Mouse (Mus musculus) liver, postnatal 0 days (tissue): ENCODE measurements around the gene Fermt3. TPM values are rescaled to one million over a fixed set of nuclear protein-coding genes. Genes with fewer than 3 reads are reported as not detected.

Experiments used
- ATAC-seq: fragments of 200-750 bp; cut with Nextera tagmentation; 2 replicates; pipeline ENCODE4 v1.8.0; 2017; ENCODE audit warnings: mild to moderate bottlenecking, moderate library complexity
- DNase-seq: peaks from one replicate; pipeline ENCODE4 v3.0.0-alpha.2; 2016
- H3K27ac ChIP-seq: fragments of 300-500 bp; sonication (generic); 2 replicates; pipeline ENCODE4 v1.5.1; 2014; ENCODE audit warnings: antibody characterized with exemption, moderate library complexity, mild to moderate bottlenecking, low read depth
- H3K27me3 ChIP-seq: fragments of 300-500 bp; sonication (generic); 2 replicates; pipeline ENCODE4 v1.6.1; 2014; ENCODE audit warnings: low read length, control low read depth, mixed read lengths; ENCODE audit not compliant: insufficient read depth
- H3K36me3 ChIP-seq: fragments of 300-500 bp; sonication (generic); replicated peaks from 2 replicates; pipeline ENCODE4 v1.6.1; 2014; ENCODE audit warnings: mild to moderate bottlenecking, control low read depth, low read length, moderate library complexity, mixed read lengths; ENCODE audit not compliant: insufficient read depth
- H3K4me1 ChIP-seq: fragments of 300-500 bp; sonication (generic); 2 replicates; pipeline ENCODE4 v1.6.1; 2014; ENCODE audit warnings: antibody characterized with exemption, mild to moderate bottlenecking, control low read depth; ENCODE audit not compliant: insufficient read depth
- H3K4me2 ChIP-seq: fragments of 300-500 bp; sonication (generic); 2 replicates; pipeline ENCODE4 v1.6.1; 2014; ENCODE audit warnings: low read depth, mild to moderate bottlenecking, low read length, moderate library complexity, mixed read lengths
- H3K4me3 ChIP-seq: fragments of 300-500 bp; sonication (generic); 2 replicates; pipeline ENCODE4 v1.5.1; 2014; ENCODE audit warnings: low read depth, low read length
- H3K9ac ChIP-seq: fragments of 300-500 bp; sonication (generic); replicated peaks from 2 replicates; pipeline ENCODE4 v1.6.1; 2014; ENCODE audit warnings: mild to moderate bottlenecking, moderate library complexity
- H3K9me3 ChIP-seq: fragments of 300-500 bp; sonication (generic); 2 replicates; pipeline ENCODE4 v1.6.1; 2016; ENCODE audit warnings: mild to moderate bottlenecking, control low read depth, low read length, mixed read lengths
- CTCF ChIP-seq: sonication (generic); IDR thresholded peaks from 2 replicates; pipeline ENCODE4 v1.5.1; 2016; ENCODE audit warnings: antibody characterized with exemption, low read depth
- EP300 ChIP-seq: IDR thresholded peaks from 2 replicates; pipeline ENCODE4 v1.6.1; 2016; ENCODE audit warnings: antibody characterized with exemption, low read depth, mild to moderate bottlenecking
- WGBS: fragments of 180-500 bp; shearing (Covaris S2); extraction: QIAGEN DNeasy Blood & Tissue Kit; methylation state at CpG from one replicate; pipeline ENCODE4 v1.1.7; 2014; ENCODE audit not compliant: insufficient replicate concordance; 5-methylcytosine and 5-hydroxymethylcytosine counted together
- polyA plus RNA-seq: library from polyadenylated mRNA; unstranded; fragments of >200 nt; fragmentation: Nextera tagmentation; extraction: Ambion mirVana; gene quantifications from 2 replicates; pipeline ENCODE4 v1.2.1, GENCODE M21; 2015

The Fermt3 gene
- polyA plus RNA-seq, 1 experiment from 2014 or later, result 70.2 TPM

DNA sequence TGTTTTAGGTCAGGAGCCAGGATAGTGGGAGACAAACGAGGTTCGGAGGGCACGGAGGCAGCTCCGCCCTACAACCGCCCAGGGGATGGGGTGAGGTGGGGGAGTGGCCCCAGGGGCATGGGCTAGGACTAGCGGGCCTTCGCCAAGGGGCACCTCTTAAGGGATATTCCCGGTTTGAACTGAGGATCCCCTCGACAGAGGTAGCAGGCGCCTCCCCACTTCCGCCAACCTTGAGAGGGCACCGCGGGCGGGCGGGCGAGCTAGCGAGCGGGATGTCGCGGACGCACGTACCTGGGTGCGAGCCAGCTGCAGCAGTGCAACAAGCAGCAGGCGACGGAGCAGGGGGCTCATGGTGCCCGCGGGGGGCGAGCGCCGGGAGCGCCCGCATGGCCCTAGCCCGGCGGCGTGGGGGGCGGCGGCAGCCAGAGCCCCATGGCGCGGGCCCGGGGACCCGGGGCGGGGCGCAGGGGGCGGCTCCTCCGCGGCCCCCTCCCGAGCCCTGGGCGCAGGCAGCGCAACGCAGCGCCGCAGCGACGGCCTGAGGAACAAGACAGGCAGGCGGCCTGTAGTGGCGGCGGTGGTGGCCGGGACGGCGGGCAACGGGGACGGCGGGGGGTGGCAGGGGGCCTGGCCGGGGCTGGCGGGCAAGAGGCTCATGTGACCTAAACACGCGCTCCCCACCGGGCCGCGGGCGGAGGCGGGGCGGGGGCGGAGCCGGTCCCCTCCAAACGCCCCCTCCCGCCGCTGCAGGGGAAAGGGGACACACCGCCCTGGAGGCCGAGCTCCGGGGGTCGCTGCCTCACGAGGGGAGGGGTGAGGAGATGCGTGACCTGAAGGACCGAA lies 32.0 kb downstream of the Fermt3 start, which contains the start of gene Vegfb:
Gene Vegfb (minus strand): TSS at position 591 of the 843 bp plus-strand sequence.
- Histone ChIP-seq H3K4me3 (peak within 1 kb of the TSS; percentile 77), H3K4me1 (peaks cover 28% of the 10 kb centered on the region), H3K9ac (peak within 1 kb of the TSS; percentile 75), H3K9me3 (no peaks in the 10 kb centered on the region), H3K36me3 (peaks cover 18% of the 10 kb centered on the region; the same call in 1 of the 2 replicates), H3K4me2 (peak within 1 kb of the TSS; percentile 98), H3K27ac (peak within 1 kb of the TSS; percentile 76), H3K27me3 (no peaks in the 10 kb centered on the region)
- 1% methylated on average over 50 of the region's 85 CpGs for WGBS
- no peak for TF ChIP-seq EP300
- TF ChIP-seq CTCF, result no peak
- peak; percentile 43 for ATAC-seq
- DNase-seq, result peak; percentile 71

DNA sequence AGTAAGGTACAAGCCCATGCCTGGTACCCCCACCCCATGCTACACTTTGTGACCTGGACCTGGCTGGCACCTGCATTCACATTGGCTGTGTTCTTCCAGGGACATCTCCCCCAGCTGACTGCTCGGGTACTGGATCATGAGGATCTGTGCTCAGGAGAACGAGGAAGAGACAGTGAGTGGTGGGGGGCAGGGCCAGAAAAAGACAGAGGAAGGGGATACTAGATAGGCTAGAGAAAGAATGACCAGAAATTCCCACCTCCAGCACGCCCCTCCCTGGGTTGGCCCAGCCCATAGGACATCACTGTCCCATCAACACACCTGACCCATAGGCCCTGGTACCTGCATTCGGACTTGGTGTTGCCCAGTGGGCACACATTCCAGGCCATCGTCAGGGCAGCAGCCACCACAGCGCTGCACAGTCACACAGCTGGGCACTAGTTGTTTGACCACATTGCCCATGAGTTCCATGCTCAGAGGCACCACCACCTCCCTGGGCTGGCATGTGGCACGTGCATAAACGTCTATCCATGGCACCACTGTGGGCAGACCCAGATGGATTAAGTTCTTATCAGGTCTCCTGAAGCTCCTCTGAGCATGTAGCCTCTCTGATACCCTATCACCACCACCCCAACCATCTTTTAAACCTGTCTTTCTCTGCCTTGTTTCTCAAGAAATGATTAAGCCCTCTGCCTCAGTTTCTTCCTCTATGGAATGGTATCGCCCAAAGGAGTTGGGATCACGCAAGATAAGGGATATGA lies 33.1 kb downstream of the Fermt3 start:
- Histone ChIP-seq H3K4me2 (peak overlapping the region; percentile 98), H3K4me1 (peaks cover 26% of the 10 kb centered on the region), H3K9ac (peak overlapping the region; percentile 75; the same call in 1 of the 2 replicates), H3K36me3 (peaks cover 18% of the 10 kb centered on the region; the same call in 1 of the 2 replicates), H3K27ac (peak overlapping the region; percentile 76; the same call in 1 of the 2 replicates), H3K9me3 (no peaks in the 10 kb centered on the region), H3K27me3 (no peaks in the 10 kb centered on the region), H3K4me3 (peak overlapping the region; percentile 77)
- ATAC-seq (peak; percentile 16; the same call in 1 of the 2 replicates), DNase-seq (no peak)
- WGBS, result 61% methylated on average over 10 of the region's 10 CpGs
- TF ChIP-seq EP300 (peak; percentile 70), CTCF (no peak)

DNA sequence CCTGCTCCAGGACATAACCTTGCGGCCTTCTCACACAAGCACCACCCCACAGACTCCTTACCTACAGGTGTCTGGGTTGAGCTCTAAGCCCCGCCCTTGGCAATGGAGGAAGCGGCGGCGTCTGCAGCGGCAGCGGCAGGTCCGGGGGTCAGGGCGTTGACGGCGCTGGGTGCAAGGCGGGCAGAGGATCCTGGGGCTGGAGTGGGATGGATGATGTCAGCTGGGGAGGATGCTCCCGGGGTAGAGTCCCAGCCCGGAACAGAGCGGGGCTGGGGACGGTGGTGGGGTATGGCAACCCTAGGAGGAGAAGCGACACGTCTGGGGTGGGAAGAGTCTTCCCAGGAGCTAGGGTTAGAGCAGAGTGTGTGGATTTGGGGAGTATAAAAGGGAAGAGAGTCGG lies 34.0 kb downstream of the Fermt3 start:
- Histone ChIP-seq H3K9me3 (no peaks in the 10 kb centered on the region), H3K9ac (no peak overlapping the region), H3K4me1 (peaks cover 30% of the 10 kb centered on the region), H3K4me2 (no peak overlapping the region), H3K27me3 (no peaks in the 10 kb centered on the region), H3K27ac (no peak overlapping the region), H3K4me3 (no peak overlapping the region), H3K36me3 (peaks cover 18% of the 10 kb centered on the region; the same call in 1 of the 2 replicates)
- TF ChIP-seq CTCF (no peak), EP300 (no peak)
- DNase-seq, result no peak
- no peak for ATAC-seq
- WGBS, result 89% methylated on average over 19 of the region's 19 CpGs

DNA sequence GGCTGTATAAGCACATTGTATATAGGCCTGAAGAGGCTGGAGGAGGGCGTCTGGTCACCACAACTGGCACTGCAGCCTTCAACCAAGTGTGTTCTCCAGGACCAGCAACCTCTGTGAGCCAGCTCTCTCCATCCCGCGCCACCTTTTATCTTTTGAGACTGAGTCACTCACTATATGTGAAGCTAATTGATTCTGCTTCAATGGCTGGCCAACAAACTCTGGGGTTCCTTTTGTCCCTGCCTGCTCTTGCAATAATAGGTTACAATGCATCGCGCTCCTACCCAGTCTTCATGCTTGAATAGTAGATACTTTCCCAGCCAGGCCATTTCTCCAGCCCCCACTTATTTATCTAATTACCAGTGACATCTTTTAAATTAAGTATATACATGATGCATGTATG lies 35.6 kb downstream of the Fermt3 start:
- Histone ChIP-seq H3K4me3 (no peak overlapping the region), H3K27ac (no peak overlapping the region), H3K27me3 (no peaks in the 10 kb centered on the region), H3K4me2 (no peak overlapping the region), H3K36me3 (peaks cover 16% of the 10 kb centered on the region; the same call in 1 of the 2 replicates), H3K9me3 (no peaks in the 10 kb centered on the region), H3K9ac (no peak overlapping the region), H3K4me1 (peaks cover 39% of the 10 kb centered on the region)
- TF ChIP-seq CTCF (no peak), EP300 (no peak)
- 96% methylated on average over 5 of the region's 5 CpGs for WGBS
- DNase-seq (no peak), ATAC-seq (no peak)

DNA sequence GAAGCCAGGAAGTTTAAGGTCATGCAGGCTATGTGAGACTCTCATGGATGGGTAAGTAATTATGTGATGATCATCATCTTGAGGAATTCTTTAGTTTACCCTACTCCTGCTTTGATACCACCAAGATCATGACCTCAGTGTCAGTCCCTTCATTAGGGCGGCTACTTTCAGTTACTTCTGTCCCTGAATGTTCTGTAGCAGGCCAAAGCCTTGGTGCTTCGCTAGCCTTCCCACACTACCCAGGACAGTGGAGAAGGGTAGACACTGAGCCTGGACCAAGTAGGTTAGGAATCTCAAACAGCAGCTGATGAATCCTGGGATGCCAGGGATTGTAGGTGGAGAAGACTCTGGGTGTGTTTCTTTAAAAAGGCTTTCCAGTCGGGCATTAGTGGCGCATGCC lies 37.8 kb downstream of the Fermt3 start:
- Histone ChIP-seq H3K4me1 (peaks cover 37% of the 10 kb centered on the region), H3K27me3 (no peaks in the 10 kb centered on the region), H3K9me3 (no peaks in the 10 kb centered on the region), H3K9ac (peak overlapping the region; percentile 70; the same call in 1 of the 2 replicates), H3K27ac (peak overlapping the region; percentile 93), H3K4me2 (peak overlapping the region; percentile 95), H3K36me3 (peaks cover 23% of the 10 kb centered on the region), H3K4me3 (peak overlapping the region; percentile 75; the same call in 1 of the 2 replicates)
- ATAC-seq (no peak), DNase-seq (no peak)
- 89% methylated on average over 4 of the region's 4 CpGs for WGBS
- TF ChIP-seq CTCF (no peak), EP300 (no peak)
